Mouse (Mus musculus): Measurements from ENCODE around the gene Itch. TPM values are rescaled to one million over a fixed set of nuclear protein-coding genes. Genes with fewer than 3 reads are reported as not detected.
"Not testable (repeated sequence)": the region's sequence is repeated elsewhere in the genome, so short reads cannot be mapped to it uniquely, and the experiment has no call there.

Gene Itch
- total RNA-seq, 2 experiments from 2014 or later, result 44.8 to 48.0 TPM

DNA sequence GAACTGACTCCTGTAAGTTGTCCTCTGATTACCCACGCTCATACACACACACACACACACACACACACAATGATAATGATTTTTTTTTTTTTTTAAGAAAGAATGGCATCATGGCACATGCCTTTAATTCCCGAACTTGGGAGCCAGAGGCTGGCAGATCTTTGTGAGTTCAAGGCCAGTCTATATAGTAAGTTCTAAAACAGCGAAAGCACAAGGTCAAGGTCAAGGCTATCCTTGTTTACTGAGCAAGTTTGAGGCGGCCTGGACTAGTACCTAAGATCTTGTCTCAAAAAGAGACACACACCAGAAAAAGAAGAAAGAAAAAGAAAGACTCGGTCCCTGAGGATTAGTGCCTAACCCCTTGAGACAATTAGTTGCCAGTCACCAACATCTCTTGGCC is 7.7 kb downstream of the Itch start:
- no peak for DNase-seq (ENCODE audit: low spot score in 2 of 2)

DNA sequence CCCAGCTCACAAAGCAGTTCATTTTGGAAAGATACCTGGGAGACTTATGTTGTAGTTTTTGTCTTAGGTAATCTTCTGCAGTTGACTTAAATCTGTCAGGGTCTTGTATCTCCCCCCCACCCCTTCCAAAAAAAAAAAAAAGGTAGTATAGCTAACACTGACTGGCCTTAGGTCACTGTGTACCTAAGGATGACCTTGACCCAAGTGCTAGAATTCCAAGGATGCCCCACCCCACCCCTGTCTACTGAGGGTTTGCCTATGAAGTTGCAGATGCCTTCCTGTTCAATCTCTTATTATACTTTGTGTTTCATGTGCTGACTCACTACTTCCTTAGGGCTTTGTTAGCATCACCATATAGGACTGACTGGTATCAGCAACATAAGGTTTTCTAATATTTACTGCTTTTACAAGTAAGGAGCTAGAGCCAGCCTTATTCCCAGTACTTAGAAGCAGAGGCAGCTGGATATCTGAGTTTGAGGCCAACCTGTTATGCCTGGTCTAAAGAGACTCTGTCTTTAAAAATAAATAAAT is 8.8 kb downstream of the Itch start:
- DNase-seq (ENCODE audit: low spot score in 2 of 2), result no peak

DNA sequence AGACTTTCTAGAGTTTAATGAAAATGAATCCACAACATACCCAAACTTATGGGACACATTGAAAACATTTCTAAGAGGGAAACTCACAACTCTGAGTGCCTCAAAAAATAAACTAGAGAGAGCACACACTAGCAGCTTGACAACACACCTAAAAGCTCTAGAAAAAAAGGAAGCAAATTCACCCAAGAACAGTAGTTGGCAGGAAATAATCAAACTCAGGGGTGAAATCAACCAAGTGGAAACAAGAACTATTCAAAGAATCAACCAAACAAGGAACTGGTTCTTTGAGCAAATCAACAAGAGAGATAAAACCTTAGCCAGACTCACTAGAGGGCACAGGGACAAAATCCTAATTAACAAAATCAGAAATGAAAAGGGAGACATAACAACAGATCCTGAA is 16.0 kb downstream of the Itch start:
- DNase-seq (ENCODE audit: low spot score in 2 of 2), result not testable (repeated sequence)

DNA sequence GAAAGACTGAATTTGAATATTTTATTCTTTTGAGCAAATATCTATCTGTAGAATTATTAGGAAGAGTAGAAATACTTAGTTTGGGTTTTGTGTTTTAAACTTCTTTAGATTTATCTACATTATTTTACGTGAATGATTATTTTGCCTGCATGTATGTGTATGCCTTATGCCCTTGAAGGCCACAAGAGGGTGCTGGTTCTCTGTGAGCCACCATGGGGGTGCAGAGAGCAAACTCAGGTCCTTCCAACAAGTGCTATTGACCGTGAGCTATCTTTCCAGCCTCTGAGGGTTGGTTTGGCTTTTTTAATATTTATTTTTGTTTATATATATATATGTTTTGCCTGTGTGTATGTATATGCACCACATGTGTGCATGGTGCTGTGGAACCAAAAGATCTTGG is 74.1 kb downstream of the Itch start:
- DNase-seq (ENCODE audit: low spot score in 2 of 2), result no peak

DNA sequence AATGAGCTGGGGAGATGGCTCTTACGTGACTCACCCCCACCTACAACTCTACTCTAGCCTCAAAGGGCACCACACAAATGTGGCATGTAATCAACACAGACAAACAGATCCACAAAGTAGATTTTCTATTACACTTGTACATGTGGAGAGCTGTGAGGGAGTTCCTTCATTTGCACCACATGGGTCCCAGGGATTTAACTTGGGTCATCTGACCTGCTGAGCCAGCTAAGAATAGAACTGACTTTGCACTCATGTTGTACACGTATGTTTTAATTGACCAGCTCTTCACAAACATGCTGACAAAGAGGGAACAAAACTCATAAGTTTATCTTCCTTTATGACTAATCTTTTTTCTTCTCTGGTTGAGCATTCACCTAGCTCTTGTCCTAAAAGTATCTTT is 89.8 kb downstream of the Itch start:
- no peak for DNase-seq (ENCODE audit: low spot score in 2 of 2)

DNA sequence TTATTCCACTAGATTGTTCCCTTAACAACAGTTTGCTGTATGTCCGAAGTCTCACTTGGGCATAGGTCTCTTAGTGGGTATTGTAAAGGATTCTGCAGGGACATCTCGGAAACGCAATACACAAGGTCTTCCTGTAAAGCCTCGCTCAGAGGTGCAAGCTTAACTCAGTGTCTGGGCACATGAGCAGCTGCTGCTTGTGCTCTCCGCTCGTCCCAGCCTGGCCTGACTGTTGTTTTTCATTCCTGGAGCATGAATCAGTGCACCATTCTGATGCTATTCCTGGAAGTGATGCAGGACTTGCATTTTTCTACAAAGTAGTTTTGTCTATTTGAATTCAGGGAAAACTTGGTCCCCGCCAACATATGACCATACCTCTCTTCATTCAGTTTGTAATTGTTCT is 91.4 kb downstream of the Itch start:
- peak in 1 of 2 experiments; percentile 22 for DNase-seq (ENCODE audit: low spot score in 2 of 2)

DNA sequence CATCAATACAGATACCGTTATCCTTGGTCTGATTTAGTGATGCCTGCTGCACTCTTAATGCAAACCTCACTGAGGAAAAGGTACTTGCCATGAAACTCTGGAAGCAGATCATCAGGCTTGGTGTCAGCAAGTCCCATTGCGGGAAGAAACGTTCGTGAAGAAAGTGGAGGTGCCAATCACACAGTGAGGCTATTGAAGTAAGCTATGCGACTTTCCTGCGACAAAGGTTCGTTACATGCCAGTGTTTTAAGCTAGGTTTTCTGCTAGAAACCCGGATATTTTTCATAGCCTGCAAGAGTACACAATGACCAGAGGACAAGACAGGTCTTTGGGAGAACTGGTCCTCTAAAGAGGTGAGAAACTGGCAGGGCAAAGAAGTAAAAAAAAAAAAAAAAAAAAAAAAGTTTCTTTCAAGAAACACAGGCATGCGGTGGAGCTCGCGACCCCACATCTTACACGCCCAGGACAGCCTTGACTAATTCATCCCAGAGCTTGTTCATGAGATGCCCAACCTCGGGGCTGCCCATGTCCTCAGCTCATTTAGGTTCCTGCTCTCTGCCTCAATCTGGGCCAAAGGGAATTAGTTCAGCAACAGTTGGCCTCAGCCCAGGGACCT is 102.5 kb downstream of the Itch start:
- peak in 1 of 2 experiments; percentile 12 for DNase-seq (ENCODE audit: low spot score in 2 of 2)

DNA sequence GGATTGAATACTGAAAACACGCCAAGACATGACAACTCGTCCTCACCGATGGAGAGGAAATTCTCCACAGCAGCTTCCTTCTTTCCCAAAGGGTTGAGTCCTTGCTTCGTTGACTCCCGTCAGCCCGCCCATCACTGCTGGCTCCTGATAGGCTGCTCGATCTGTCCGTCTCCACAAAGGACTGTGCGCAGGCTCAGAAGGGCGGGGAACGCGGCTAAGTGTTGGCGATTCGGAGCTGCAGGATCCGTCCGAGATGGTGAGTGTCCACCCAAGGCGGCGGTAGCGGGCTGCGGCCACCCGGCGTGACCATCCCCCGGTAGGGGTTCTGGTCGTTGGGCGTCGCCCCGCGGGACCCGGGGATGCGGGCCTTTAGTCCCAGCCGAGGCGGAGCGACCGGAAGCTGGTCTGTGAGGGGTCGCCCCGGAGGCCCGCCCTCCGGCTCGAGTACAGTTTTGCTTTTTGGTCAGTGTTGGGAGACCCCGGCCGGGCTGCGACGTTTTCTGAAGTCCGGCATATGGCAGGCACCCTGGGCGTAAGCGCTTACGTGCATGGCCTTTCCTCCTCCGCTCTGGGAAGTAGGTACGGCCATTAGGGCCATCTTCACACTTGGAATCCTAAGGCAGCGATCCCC is 103.2 kb downstream of the Itch start, which contains the start of gene Dynlrb1:
Dynlrb1 (plus strand) TSS at position 172 of the 631 bp plus-strand sequence.
- DNase-seq (ENCODE audit: low spot score in 2 of 2), result peak; percentile 99

DNA sequence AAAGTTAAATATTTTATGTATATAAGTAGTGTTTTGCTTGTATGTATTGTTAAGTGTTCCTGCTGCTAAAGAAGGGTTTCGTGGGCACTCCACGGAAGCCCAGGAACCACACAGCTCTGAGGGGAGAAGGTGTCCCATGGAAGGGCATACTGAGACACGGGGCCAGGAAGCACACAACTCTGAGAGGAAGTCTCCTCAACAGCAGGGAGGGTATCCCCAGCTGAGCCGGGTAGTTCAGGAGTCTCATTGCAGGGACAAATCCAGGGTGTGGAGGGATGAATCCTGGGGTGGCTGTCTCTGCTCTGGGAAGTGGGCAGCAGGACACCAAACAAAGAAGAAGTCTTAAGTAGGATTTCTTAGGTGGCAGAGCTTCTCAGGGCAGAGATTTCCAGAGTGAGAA is 104.0 kb downstream of the Itch start:
- DNase-seq (ENCODE audit: low spot score in 2 of 2), result no peak

DNA sequence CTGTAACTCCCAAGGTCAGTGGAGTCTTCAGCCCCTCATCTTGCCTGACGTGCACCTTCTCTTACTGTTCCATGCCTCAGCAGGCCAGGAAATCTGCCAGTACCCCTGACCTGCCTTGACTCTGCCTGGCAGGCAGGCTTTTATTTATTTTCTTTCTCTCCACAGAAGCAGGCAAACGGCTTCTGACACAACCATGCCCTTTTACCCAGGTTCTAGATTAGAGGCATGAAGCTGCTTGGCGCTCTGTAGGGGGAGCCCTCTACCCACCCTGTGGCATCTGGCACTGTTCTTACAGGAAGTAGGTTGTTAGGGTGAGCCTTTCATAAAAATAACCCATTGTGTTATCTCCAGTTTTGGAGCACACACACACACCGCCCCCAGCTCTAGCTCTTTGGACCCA is 107.6 kb downstream of the Itch start:
- peak; percentile 33 to 44 for DNase-seq (ENCODE audit: low spot score in 2 of 2)

DNA sequence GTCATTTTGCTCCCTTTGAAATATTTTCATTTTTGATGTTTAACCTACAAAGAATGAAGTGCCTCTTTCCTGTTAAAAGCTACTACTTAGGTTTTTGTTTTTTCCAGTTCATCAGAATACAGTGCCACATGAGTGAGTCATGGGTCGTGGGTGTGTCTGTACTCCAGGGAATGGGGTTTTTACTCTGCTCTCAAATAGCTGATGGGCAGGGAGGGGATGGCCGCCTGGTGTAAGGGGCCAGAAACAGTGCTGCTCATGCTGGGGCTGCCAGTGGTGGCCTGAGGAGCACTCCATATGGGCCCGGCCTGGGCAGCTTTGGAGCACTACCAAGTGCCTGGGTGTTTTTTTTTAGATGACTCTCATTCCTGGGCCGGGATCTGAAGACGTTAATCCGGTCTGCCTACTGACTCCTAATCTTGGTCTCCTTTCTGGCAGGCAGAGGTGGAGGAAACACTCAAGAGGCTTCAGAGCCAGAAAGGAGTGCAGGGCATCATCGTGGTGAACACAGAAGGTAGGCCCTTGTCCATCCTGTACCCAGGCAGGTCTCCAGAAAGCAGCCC is 109.1 kb downstream of the Itch start:
- DNase-seq (ENCODE audit: low spot score in 2 of 2), result peak in 1 of 2 experiments; percentile 36

DNA sequence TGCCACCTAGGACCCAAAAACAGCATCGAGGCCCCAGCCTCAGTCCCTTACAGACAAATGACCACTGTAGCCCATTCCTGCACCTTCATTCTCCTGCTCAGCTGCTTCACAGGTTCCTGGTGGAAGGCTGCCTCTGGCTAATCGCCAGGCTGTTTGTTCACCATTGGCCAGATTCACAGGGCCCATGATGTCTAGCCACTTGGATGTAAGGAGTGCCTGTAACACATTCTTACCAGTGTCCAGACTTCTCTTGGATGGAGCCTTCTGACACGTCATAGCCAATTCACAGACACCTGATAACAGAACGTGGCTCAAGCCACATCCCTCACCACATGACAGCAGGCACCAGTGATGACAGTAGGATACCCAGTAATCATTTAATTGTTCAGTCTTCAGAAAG is 112.9 kb downstream of the Itch start:
- no peak for DNase-seq (ENCODE audit: low spot score in 2 of 2)

DNA sequence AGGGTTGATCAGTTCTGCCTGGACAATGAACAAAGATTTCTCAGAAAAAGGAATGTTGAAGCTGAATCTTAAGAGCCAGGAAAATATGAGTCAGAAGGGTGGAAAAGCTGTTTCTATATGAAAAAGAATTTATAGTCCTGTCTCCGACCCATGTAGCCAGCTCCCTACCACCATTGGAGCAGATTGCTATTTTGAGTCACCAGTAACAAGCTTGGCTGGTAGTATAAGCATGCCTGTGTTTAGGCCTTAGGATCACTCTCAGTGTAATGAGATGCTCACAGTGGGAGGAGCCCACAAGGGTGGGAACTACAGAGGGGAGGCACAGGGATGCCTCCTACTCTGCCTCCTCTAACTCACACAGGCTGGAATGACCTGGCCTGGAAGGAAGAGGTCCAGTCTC is 114.9 kb downstream of the Itch start:
- DNase-seq (ENCODE audit: low spot score in 2 of 2), result no peak

DNA sequence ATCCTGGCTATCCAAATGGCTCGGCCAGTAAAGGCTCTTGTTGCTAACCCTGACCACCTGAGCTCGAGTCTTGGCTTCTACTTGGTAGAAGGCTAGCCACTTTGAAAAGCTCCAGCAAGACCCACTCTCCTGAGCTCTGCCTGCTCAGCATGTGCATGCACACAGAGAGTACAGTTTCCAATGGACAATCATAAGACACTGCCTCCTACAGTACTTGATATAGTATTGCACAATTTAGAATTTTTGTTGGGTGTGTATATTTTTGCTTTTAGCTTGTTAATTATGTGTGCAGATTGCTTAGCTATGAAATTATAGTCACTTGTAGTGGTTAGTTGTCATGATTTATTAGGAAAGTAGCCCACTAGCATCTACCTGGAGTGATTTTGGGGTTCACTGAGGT is 115.4 kb downstream of the Itch start:
- DNase-seq (ENCODE audit: low spot score in 2 of 2), result no peak

DNA sequence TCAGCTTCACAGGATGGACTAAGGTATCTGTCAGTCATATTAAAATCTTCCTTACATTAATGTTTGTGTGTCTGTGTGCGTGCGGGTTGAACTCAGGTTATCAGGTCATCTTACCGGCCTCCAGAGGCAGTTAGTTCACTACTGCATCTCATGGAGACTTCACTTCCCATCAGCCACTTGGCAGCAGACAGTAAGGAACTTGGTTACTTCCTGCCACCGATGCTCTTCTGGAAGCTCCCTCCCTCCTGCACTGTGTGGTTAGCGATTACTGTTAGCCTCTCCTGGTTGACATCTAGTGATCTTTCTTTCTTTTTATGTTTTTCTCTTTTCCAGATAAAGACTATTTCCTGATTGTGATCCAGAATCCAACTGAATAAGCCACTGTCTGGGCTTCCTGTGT is 116.3 kb downstream of the Itch start:
- no peak for DNase-seq (ENCODE audit: low spot score in 2 of 2)

DNA sequence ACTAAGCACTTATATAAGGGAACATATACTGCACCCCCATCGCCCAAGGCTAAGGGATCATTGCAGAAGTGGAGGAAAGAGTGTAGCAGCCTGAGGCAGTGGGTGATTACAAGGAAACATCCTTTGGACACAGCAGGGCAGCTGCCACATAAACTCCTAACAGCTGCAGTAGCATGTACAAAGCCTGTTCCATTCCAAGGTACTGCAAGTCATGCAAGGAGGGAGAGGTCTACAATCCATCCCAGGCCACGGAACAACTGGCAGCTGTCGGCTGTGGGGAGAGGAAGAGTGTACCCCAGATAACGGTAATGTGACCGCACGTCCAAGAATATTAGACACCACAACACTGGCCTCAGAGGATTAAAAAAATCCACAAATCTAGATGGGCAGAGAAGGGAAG is 132.2 kb downstream of the Itch start:
- no peak for DNase-seq (ENCODE audit: low spot score in 2 of 2)

DNA sequence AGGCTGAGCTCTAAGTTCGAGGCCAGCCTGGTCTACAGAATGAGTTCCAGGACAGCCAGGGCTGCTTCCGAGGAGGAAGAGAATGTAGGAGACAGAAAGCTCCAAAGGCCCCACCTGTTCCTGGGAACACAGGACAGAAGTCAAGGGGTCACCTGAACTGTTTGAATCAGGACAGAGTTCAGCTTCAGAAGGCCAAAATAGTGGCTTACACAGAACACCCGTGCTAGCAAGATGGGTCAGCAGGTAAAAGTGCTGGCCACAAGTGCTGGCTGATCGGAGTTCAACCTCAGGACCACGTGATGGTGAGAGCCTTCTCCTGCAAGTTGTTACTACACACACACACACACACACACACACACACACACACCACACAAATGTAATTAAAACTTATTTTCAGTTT is 133.6 kb downstream of the Itch start:
- no peak for DNase-seq (ENCODE audit: low spot score in 2 of 2)

DNA sequence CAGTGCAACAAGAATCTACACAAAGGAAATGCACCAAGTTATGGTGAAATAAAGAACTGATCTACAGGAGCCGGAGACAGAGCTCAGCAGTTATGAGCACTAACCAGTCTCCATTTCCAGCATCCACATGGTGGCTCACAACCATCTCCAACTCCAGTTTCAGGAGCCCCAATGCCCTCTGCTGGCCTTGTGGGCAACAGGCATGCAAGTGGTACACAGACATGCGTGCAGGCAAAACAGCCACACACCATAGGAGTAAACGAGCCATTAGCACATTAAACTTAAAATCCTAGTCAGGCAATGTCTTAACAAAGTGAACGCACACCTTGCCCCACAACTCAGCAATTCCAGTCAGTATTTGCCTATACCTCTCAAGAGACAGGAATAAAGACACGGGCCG is 138.6 kb downstream of the Itch start:
- no peak for DNase-seq (ENCODE audit: low spot score in 2 of 2)

DNA sequence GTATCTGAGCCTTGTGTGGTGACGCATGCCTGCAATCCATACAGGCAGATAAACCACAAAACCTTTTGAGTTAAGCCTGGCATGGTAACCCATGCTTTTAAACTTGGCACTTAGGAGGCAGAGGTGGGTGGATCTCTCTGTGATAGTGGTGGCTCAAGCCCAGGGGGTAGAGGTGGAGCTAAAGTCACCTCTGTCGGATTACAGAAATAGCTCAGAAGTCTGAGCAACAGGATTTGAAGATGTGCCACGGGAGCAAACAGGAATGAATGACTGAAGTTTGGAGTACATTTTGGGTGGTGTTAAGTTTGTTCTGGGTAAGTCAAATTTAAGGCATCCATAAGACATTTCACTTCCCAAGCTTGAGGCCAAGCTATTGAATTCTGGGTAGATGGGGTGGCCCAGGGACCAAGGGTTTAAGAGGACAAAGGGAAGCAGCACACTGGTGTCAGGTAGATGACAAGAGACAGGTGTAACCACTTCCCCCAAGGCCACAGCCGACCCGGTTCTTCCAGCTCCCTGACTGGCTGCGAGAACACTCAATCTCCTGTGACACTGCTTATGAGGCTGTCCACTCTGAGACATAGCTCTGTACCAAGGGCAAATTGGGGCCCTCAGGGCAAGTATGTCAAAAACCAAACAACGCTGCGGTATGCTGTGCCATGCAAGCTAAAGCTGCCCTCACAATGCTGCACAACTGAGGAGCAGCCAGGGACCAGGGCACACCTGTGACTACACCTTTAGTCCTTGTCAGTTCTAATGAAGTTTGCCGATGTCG is 139.3 kb downstream of the Itch start:
- DNase-seq (ENCODE audit: low spot score in 2 of 2), result no peak

DNA sequence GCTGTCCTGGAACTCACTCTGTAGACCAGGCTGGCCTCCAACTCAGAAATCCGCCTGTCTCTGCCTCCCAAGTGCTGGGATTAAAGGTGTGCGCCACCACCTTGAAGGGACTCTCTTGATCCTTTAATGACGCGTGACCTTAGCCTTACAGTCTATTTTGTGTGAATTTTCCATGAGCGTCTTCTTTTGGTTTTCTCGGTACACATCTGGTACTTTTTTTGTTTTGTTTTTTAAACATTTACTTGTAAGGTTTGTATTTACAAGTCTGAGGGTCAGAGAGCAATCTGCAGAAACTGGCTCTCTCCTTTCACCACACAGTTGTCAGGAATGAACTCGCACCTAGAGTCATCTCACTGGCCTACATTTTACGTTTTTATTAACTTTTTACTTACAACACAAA is 140.3 kb downstream of the Itch start:
- no peak for DNase-seq (ENCODE audit: low spot score in 2 of 2)

DNA sequence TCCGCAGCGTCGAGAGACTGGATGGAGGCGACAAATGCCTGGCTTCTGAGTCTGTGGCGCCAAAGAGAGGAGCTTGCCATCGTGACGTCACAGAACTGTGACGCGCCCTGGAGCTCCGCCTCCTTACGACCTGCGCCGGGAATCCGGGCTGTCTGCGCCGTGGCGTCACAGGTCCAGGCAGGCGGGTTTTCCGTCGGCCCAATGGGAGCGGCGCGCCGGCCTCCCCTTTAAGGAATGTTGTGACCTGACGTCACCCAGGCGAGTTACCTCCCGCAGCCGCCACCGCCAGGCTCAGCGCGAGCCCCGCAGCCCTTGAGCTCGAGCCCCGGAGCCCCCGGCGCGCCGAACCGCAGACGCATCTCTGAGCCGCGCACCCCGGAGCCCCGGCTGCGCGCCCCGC is 142.9 kb downstream of the Itch start, which contains the start of gene Map1lc3a:
Map1lc3a (plus strand) TSS at position 103 of the 400 bp plus-strand sequence.
- peak; percentile 97 for DNase-seq (ENCODE audit: low spot score in 2 of 2)
